Mouse (Mus musculus) lung, postnatal 0 days (tissue): ENCODE results near the gene Nfe2l3.

Experiments
- CTCF ChIP-seq: IDR thresholded peaks from 2 replicates; pipeline ENCODE4 v1.5.1; 2016; ENCODE audit warnings: antibody characterized with exemption, mild to moderate bottlenecking
- EP300 ChIP-seq: IDR thresholded peaks from 2 replicates; pipeline ENCODE4 v1.6.1; 2016; ENCODE audit warnings: antibody characterized with exemption, mild to moderate bottlenecking, control low read depth

GRCm38 (mm10) chr6:51483861-51484260, 51.4 kb downstream of the Nfe2l3 start:
- TF ChIP-seq CTCF (no peak), EP300 (no peak)
